Mouse (Mus musculus) C2C12 (cell line): Measurements from ENCODE around the gene Ccdc185.

ENCODE experiments used
- CEBPB ChIP-seq: IDR thresholded peaks from one replicate; pipeline ENCODE4 v1.6.1; 2011; ENCODE audit warnings: low read depth, mild to moderate bottlenecking, control low read depth, moderate library complexity
- CTCF ChIP-seq: IDR thresholded peaks from one replicate; pipeline ENCODE4 v1.5.1; 2011; ENCODE audit not compliant: control insufficient read depth, insufficient read depth, insufficient read length
- MAX ChIP-seq: IDR thresholded peaks from one replicate; pipeline ENCODE4 v1.6.1; 2011; ENCODE audit warnings: mild to moderate bottlenecking, control low read depth
- MYOG ChIP-seq: IDR thresholded peaks from one replicate; pipeline ENCODE4 v1.6.1; 2011; ENCODE audit not compliant: control insufficient read depth, insufficient read length; ENCODE audit errors: extremely low read depth
- USF1 ChIP-seq: IDR thresholded peaks from one replicate; pipeline ENCODE4 v1.6.1; 2011; ENCODE audit warnings: low read depth, mild to moderate bottlenecking, control low read depth, moderate library complexity

GRCm38 (mm10) chr1:182749080-182749479, at the start of gene Ccdc185:
- TF ChIP-seq MAX (no peak), CTCF (no peak), USF1 (no peak), MYOG (no peak), CEBPB (no peak)
